Mouse (Mus musculus) mature B cell (primary cell): ENCODE results near the gene Stn1.

Experiments used
- in situ Hi-C: fragments of 300-500 bp; cut with MboI; formaldehyde crosslinking; loops from 2 replicates; pipeline ENCODE4 v1.14.3; 2019

Gene Stn1

GRCm38 (mm10) chr19:47542441-47542840 is 5.1 kb upstream of the Stn1 start:
- in situ Hi-C loops = no loop called here

GRCm38 (mm10) chr19:47538801-47539200 is 1.5 kb upstream of the Stn1 start:
- in situ Hi-C loops = no loop called here

- in situ Hi-C loops = no loop called here
Measured at GRCm38 (mm10) chr19:47537879-47538278, 572 bp upstream of the Stn1 start.

- in situ Hi-C loops = no loop called here
Measured at GRCm38 (mm10) chr19:47536521-47537299, 597 bp downstream of the Stn1 start.

GRCm38 (mm10) chr19:47534131-47534530 is 3.2 kb downstream of the Stn1 start:
- in situ Hi-C loops = no loop called here

- in situ Hi-C loops = no loop called here
Measured at GRCm38 (mm10) chr19:47532449-47532848, 4.9 kb downstream of the Stn1 start.

GRCm38 (mm10) chr19:47531309-47531708 is 6.0 kb downstream of the Stn1 start:
- in situ Hi-C loops = no loop called here

- in situ Hi-C loops = no loop called here
Measured at GRCm38 (mm10) chr19:47526239-47526986, 10.9 kb downstream of the Stn1 start.

- in situ Hi-C loops = no loop called here
Measured at GRCm38 (mm10) chr19:47524905-47525304, 12.4 kb downstream of the Stn1 start.

GRCm38 (mm10) chr19:47521403-47521802 is 15.9 kb downstream of the Stn1 start:
- in situ Hi-C loops = no loop called here

- in situ Hi-C loops = loop anchor here (10.0 kb wide), 1 partner anchor 305 kb away; no protein-coding TSS in a partner anchor
Measured at GRCm38 (mm10) chr19:47519163-47519893, 18.0 kb downstream of the Stn1 start.

- in situ Hi-C loops = loop anchor here (10.0 kb wide), 1 partner anchor 306 kb away; no protein-coding TSS in a partner anchor
Measured at GRCm38 (mm10) chr19:47518475-47519162, 18.7 kb downstream of the Stn1 start.

GRCm38 (mm10) chr19:47517570-47517969 is 19.7 kb downstream of the Stn1 start:
- in situ Hi-C loops = loop anchor here (10.0 kb wide), 1 partner anchor 307 kb away; no protein-coding TSS in a partner anchor

- in situ Hi-C loops = loop anchor here (10.0 kb wide), 1 partner anchor 308 kb away; no protein-coding TSS in a partner anchor
Measured at GRCm38 (mm10) chr19:47516879-47517278, 20.4 kb downstream of the Stn1 start.

GRCm38 (mm10) chr19:47515091-47515490 is 22.2 kb downstream of the Stn1 start:
- in situ Hi-C loops = loop anchor here (10.0 kb wide), 1 partner anchor 310 kb away; no protein-coding TSS in a partner anchor

GRCm38 (mm10) chr19:47513618-47513897 is 23.7 kb downstream of the Stn1 start:
- in situ Hi-C loops = loop anchor here (10.0 kb wide), 1 partner anchor 311 kb away; no protein-coding TSS in a partner anchor

GRCm38 (mm10) chr19:47512794-47513617 is 24.3 kb downstream of the Stn1 start:
- in situ Hi-C loops = loop anchor here (10.0 kb wide), 1 partner anchor 312 kb away; no protein-coding TSS in a partner anchor

GRCm38 (mm10) chr19:47511958-47512357 is 25.3 kb downstream of the Stn1 start:
- in situ Hi-C loops = loop anchor here (10.0 kb wide), 1 partner anchor 313 kb away; no protein-coding TSS in a partner anchor

GRCm38 (mm10) chr19:47511294-47511675 is 26.0 kb downstream of the Stn1 start:
- in situ Hi-C loops = loop anchor here (10.0 kb wide), 1 partner anchor 314 kb away; no protein-coding TSS in a partner anchor
